Mouse (Mus musculus): Measurements from ENCODE around the gene Kif14.
"Not testable (repeated sequence)": the region's sequence is repeated elsewhere in the genome, so short reads cannot be mapped to it uniquely, and the experiment has no call there.

Gene Kif14

GRCm38 (mm10) chr1:136491681-136492080 is 25.5 kb downstream of the Kif14 start:
- DNase-seq (ENCODE audit: low read depth, low spot score), result no peak

- no peak for DNase-seq (ENCODE audit: low read depth, low spot score)
Measured at GRCm38 (mm10) chr1:136492232-136492631, 26.1 kb downstream of the Kif14 start.

GRCm38 (mm10) chr1:136499317-136499716 is 33.2 kb downstream of the Kif14 start:
- DNase-seq (ENCODE audit: low read depth, low spot score), result no peak

- DNase-seq (ENCODE audit: low read depth, low spot score), result no peak
Measured at GRCm38 (mm10) chr1:136502936-136503335, 36.8 kb downstream of the Kif14 start.

- not testable (repeated sequence) for DNase-seq (ENCODE audit: low read depth, low spot score)
Measured at GRCm38 (mm10) chr1:136506255-136506654, 40.1 kb downstream of the Kif14 start.

- no peak for DNase-seq (ENCODE audit: low read depth, low spot score)
Measured at GRCm38 (mm10) chr1:136512317-136512716, 46.2 kb downstream of the Kif14 start.

- no peak for DNase-seq (ENCODE audit: low read depth, low spot score)
Measured at GRCm38 (mm10) chr1:136513181-136513580, 47.0 kb downstream of the Kif14 start.

- DNase-seq (ENCODE audit: low read depth, low spot score), result no peak
Measured at GRCm38 (mm10) chr1:136518699-136519356, 52.7 kb downstream of the Kif14 start.

GRCm38 (mm10) chr1:136521363-136521937 is 55.3 kb downstream of the Kif14 start:
- peak; percentile 24 for DNase-seq (ENCODE audit: low read depth, low spot score)

- DNase-seq (ENCODE audit: low read depth, low spot score), result no peak
Measured at GRCm38 (mm10) chr1:136524917-136525316, 58.8 kb downstream of the Kif14 start.

GRCm38 (mm10) chr1:136525818-136526217 is 59.7 kb downstream of the Kif14 start:
- no peak for DNase-seq (ENCODE audit: low read depth, low spot score)

- DNase-seq (ENCODE audit: low read depth, low spot score), result no peak
Measured at GRCm38 (mm10) chr1:136527163-136527562, 61.0 kb downstream of the Kif14 start.

- DNase-seq (ENCODE audit: low read depth, low spot score), result no peak
Measured at GRCm38 (mm10) chr1:136532556-136532955, 66.4 kb downstream of the Kif14 start.

GRCm38 (mm10) chr1:136536947-136537346 is 70.8 kb downstream of the Kif14 start:
- DNase-seq (ENCODE audit: low read depth, low spot score), result no peak

- DNase-seq (ENCODE audit: low read depth, low spot score), result no peak
Measured at GRCm38 (mm10) chr1:136538247-136538646, 72.1 kb downstream of the Kif14 start.

- DNase-seq (ENCODE audit: low read depth, low spot score), result no peak
Measured at GRCm38 (mm10) chr1:136540407-136540895, 74.3 kb downstream of the Kif14 start.

GRCm38 (mm10) chr1:136541618-136542376 is 75.7 kb downstream of the Kif14 start:
- DNase-seq (ENCODE audit: low read depth, low spot score), result no peak

GRCm38 (mm10) chr1:136543920-136544319 is 77.8 kb downstream of the Kif14 start:
- DNase-seq (ENCODE audit: low read depth, low spot score), result no peak

- no peak for DNase-seq (ENCODE audit: low read depth, low spot score)
Measured at GRCm38 (mm10) chr1:136547068-136547467, 80.9 kb downstream of the Kif14 start.

GRCm38 (mm10) chr1:136550285-136550684 is 84.1 kb downstream of the Kif14 start:
- DNase-seq (ENCODE audit: low read depth, low spot score), result no peak

- DNase-seq (ENCODE audit: low read depth, low spot score), result peak; percentile 49
Measured at GRCm38 (mm10) chr1:136550851-136551540, 84.9 kb downstream of the Kif14 start.

- DNase-seq (ENCODE audit: low read depth, low spot score), result no peak
Measured at GRCm38 (mm10) chr1:136554686-136555085, 88.5 kb downstream of the Kif14 start.

All from brain, embryonic 18.5 days (tissue).